Mouse (Mus musculus): Measurements from ENCODE around the gene Tex38. TPM values are rescaled to one million over a fixed set of nuclear protein-coding genes. Genes with fewer than 3 reads are reported as not detected.

The Tex38 gene
- polyA plus RNA-seq, 1 experiment: not detected

DNA sequence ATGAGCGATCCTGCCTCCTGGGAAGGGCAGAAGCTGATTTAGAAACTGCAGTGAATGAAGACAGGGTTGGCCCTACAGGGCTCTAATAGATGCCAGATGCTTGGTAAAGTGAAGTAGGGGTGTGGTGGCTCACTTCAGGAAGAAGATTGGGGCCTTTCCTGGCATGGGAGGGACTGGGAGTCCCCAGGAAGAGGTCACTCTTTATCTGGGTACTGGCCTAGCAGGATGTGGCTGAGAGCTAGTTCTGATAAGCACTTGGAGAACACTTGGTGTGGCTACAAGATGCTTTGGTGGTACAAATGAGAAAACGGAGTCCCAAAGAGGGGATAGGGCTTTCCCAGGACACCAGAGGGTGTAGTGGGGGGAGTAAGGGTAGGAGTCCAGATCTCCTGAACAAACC is 43.4 kb upstream of the Tex38 start:
- Histone ChIP-seq H3K4me1 (ENCODE audit: control insufficient read depth, insufficient read depth, insufficient read length, low read length) (peaks cover 30% of the 10 kb centered on the region; the same call in 1 of the 2 replicates), H3K4me3 (ENCODE audit: low read depth, low read length) (no peak overlapping the region), H3K27ac (ENCODE audit: insufficient read depth, low read depth, low read length) (peak overlapping the region; percentile 92), H3K27me3 (ENCODE audit: control insufficient read depth, insufficient read depth, low read length) (no peaks in the 10 kb centered on the region), H3K36me3 (ENCODE audit: control insufficient read depth, insufficient read depth, low read length) (no peaks in the 10 kb centered on the region)
- 81% methylated on average over 2 of the region's 2 CpGs for WGBS
- TF ChIP-seq CTCF (IDR thresholded peaks at IDR 0.05; ENCODE audit: extremely low read depth, insufficient read length, insufficient replicate concordance, low read depth, low read length) (no peak), POLR2A (IDR thresholded peaks at IDR 0.05; ENCODE audit: low read depth, low read length) (no peak)

DNA sequence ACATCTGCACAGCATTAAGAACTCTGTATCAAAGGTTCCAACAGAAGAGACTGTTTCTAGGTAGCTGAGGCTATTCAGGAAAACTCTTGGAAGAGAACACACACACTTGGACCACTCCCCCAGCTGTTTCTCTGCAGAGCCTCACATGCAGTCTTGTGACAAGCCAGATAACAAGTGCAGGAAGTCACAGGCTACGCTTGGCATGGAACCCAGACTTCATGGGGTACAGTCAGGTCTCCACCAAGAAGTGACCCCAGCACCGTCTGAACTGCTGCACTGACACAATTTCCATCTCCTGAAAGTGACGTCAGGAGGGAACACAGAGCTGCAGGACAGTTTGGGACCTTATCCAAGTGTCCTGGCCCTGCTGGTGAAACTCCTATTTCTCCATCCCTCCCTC is 41.1 kb upstream of the Tex38 start:
- Histone ChIP-seq H3K4me3 (ENCODE audit: low read depth, low read length) (no peak overlapping the region), H3K36me3 (ENCODE audit: control insufficient read depth, insufficient read depth, low read length) (no peaks in the 10 kb centered on the region), H3K4me1 (ENCODE audit: control insufficient read depth, insufficient read depth, insufficient read length, low read length) (peaks cover 23% of the 10 kb centered on the region; the same call in 1 of the 2 replicates), H3K27me3 (ENCODE audit: control insufficient read depth, insufficient read depth, low read length) (no peaks in the 10 kb centered on the region), H3K27ac (ENCODE audit: insufficient read depth, low read depth, low read length) (peak overlapping the region; percentile 31; the same call in 1 of the 2 replicates)
- no peak for TF ChIP-seq POLR2A (IDR thresholded peaks at IDR 0.05; ENCODE audit: low read depth, low read length)
- no peak for TF ChIP-seq CTCF (IDR thresholded peaks at IDR 0.05; ENCODE audit: extremely low read depth, insufficient read length, insufficient replicate concordance, low read depth, low read length)
- 30% methylated on average over 3 of the region's 3 CpGs for WGBS

DNA sequence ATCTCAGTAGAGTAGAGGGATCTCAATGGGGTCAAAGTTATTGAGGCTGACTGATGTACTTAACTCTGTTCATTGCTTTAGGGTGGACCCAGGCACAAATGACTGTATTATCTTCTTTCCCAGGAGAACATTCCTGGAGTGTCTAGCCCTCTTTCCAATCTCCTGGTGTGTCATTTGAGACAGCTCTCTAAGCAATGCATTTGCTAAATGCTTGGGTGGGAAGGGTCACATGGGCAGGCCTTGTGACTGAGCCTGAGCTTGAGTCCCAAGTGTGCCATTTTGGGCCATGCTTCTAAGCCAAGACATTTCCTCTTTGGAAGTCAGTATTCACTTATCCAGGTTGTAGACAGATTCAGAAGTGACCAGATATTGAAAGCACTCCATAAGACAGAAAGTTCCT is 40.6 kb upstream of the Tex38 start:
- no peak for TF ChIP-seq CTCF (IDR thresholded peaks at IDR 0.05; ENCODE audit: extremely low read depth, insufficient read length, insufficient replicate concordance, low read depth, low read length)
- TF ChIP-seq POLR2A (IDR thresholded peaks at IDR 0.05; ENCODE audit: low read depth, low read length): no peak
- Histone ChIP-seq H3K4me1 (ENCODE audit: control insufficient read depth, insufficient read depth, insufficient read length, low read length) (peaks cover 22% of the 10 kb centered on the region; the same call in 1 of the 2 replicates), H3K27ac (ENCODE audit: insufficient read depth, low read depth, low read length) (no peak overlapping the region), H3K4me3 (ENCODE audit: low read depth, low read length) (no peak overlapping the region), H3K36me3 (ENCODE audit: control insufficient read depth, insufficient read depth, low read length) (peaks cover under 1% of the 10 kb centered on the region; the same call in 1 of the 2 replicates), H3K27me3 (ENCODE audit: control insufficient read depth, insufficient read depth, low read length) (no peaks in the 10 kb centered on the region)

DNA sequence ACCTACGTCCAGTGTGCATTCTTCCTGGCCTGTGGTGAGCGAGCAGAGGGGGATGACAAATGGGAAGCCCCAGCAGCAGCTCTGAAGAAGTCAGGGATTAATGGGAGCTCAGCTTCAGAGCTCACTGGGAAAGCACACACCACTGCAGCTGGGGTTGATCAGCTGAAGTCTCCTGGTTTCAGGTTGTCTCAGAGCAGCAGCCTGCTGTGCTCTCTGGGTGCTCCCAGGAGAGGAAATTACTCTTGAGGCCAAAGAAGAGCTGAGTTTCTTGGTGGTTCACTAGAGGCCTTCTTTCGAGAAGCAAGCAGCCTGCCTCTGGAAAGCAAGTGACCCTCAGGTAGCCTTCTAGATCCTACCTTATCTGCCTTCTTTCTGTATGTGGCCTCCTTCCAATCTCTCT is 40.1 kb upstream of the Tex38 start:
- H3K36me3 ChIP-seq (ENCODE audit: control insufficient read depth, insufficient read depth, low read length): peaks cover 2% of the 10 kb centered on the region; the same call in 1 of the 2 replicates
- H3K4me1 ChIP-seq (ENCODE audit: control insufficient read depth, insufficient read depth, insufficient read length, low read length): peaks cover 22% of the 10 kb centered on the region; the same call in 1 of the 2 replicates
- H3K4me3 ChIP-seq (ENCODE audit: low read depth, low read length): no peak overlapping the region
- no peak overlapping the region for H3K27ac ChIP-seq (ENCODE audit: insufficient read depth, low read depth, low read length)
- no peaks in the 10 kb centered on the region for H3K27me3 ChIP-seq (ENCODE audit: control insufficient read depth, insufficient read depth, low read length)
- no peak for TF ChIP-seq CTCF (IDR thresholded peaks at IDR 0.05; ENCODE audit: extremely low read depth, insufficient read length, insufficient replicate concordance, low read depth, low read length)
- TF ChIP-seq POLR2A (IDR thresholded peaks at IDR 0.05; ENCODE audit: low read depth, low read length): no peak
- 90% methylated on average over 3 of the region's 3 CpGs for WGBS

DNA sequence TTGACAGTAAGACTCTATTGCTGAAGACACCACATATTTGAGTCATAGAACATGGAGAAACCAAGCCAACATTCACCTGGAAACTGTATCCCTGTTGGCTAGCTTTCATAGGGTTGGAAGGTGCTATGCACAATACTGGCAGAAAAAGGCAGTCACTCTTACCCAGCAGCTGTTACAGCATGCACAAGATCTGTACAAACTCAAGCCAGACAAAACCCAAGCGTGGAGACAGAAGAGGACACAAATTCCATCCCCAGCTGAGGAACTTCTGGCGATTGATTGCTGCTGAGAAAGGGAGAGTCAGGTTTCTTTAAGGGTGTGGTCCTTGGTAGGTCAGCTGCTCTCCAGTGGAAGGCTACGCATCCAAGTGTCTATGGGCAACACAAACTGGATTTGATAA is 39.4 kb upstream of the Tex38 start:
- WGBS: 78% methylated on average over 3 of the region's 3 CpGs

DNA sequence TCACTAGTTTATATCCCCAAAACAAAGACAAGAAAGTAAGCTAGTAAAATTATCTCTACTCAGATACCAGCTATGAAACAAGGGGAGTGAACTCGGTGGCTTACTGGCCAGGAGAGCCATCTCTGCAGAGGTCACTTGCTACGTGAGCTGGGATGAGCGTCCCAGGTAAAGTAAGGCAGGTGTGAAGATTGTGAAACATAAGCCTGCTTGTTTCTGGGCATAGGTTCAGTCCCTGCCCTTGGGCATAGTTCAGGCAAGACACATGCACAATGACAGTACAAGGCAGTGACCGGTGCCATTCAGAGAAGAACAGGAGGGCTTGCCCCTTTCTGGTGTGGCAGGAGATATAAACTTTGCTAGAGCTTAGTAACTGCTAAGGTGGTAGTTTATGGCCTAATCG is 34.8 kb upstream of the Tex38 start:
- WGBS: 67% methylated on average over 5 of the region's 5 CpGs

More for the DNA sequence above, 39.4 kb upstream of the Tex38 start:
- Histone ChIP-seq H3K27me3 (ENCODE audit: control insufficient read depth, insufficient read depth, low read length) (no peaks in the 10 kb centered on the region), H3K36me3 (ENCODE audit: control insufficient read depth, insufficient read depth, low read length) (peaks cover 2% of the 10 kb centered on the region; the same call in 1 of the 2 replicates), H3K4me1 (ENCODE audit: control insufficient read depth, insufficient read depth, insufficient read length, low read length) (peaks cover 22% of the 10 kb centered on the region; the same call in 1 of the 2 replicates), H3K4me3 (ENCODE audit: low read depth, low read length) (no peak overlapping the region), H3K27ac (ENCODE audit: insufficient read depth, low read depth, low read length) (no peak overlapping the region)
- TF ChIP-seq POLR2A (IDR thresholded peaks at IDR 0.05; ENCODE audit: low read depth, low read length) (no peak), CTCF (IDR thresholded peaks at IDR 0.05; ENCODE audit: extremely low read depth, insufficient read length, insufficient replicate concordance, low read depth, low read length) (no peak)

DNA sequence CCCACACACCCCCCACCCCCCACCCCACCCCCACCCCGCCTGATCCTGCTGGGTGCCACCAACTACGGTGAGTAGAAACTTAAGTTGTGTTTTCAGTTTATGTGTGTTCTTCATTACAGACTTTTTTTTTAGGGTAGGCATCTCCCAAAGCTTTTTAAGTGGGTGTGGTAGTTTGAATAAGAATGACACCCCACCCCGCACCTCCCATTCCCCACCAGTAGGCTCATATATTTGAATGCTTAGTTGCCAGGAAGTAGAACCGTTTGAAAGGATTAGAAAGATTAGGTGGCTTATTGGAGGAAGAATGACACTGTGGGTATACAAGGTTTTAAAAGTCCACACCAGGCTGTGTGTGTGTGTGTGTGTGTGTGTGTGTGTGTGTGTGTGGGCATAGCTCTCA is 31.5 kb upstream of the Tex38 start:
- Histone ChIP-seq H3K27me3 (ENCODE audit: control insufficient read depth, insufficient read depth, low read length) (no peaks in the 10 kb centered on the region), H3K27ac (ENCODE audit: insufficient read depth, low read depth, low read length) (no peak overlapping the region), H3K4me1 (ENCODE audit: control insufficient read depth, insufficient read depth, insufficient read length, low read length) (peaks cover 2% of the 10 kb centered on the region; the same call in 1 of the 2 replicates), H3K4me3 (ENCODE audit: low read depth, low read length) (no peak overlapping the region), H3K36me3 (ENCODE audit: control insufficient read depth, insufficient read depth, low read length) (peaks cover 13% of the 10 kb centered on the region)
- TF ChIP-seq CTCF (IDR thresholded peaks at IDR 0.05; ENCODE audit: extremely low read depth, insufficient read length, insufficient replicate concordance, low read depth, low read length) (no peak), POLR2A (IDR thresholded peaks at IDR 0.05; ENCODE audit: low read depth, low read length) (no peak)
- WGBS: 78% methylated on average over 4 of the region's 4 CpGs

More for the DNA sequence above, 34.8 kb upstream of the Tex38 start:
- no peak overlapping the region for H3K27ac ChIP-seq (ENCODE audit: insufficient read depth, low read depth, low read length)
- H3K4me3 ChIP-seq (ENCODE audit: low read depth, low read length): no peak overlapping the region
- H3K4me1 ChIP-seq (ENCODE audit: control insufficient read depth, insufficient read depth, insufficient read length, low read length): peaks cover 2% of the 10 kb centered on the region; the same call in 1 of the 2 replicates
- no peaks in the 10 kb centered on the region for H3K27me3 ChIP-seq (ENCODE audit: control insufficient read depth, insufficient read depth, low read length)
- TF ChIP-seq POLR2A (IDR thresholded peaks at IDR 0.05; ENCODE audit: low read depth, low read length) (no peak), CTCF (IDR thresholded peaks at IDR 0.05; ENCODE audit: extremely low read depth, insufficient read length, insufficient replicate concordance, low read depth, low read length) (no peak)
- H3K36me3 ChIP-seq (ENCODE audit: control insufficient read depth, insufficient read depth, low read length): peaks cover 10% of the 10 kb centered on the region
